Mouse (Mus musculus) MEL (cell line): ENCODE data around the gene Cyb5r1. TPM values are rescaled to one million over a fixed set of nuclear protein-coding genes. Genes with fewer than 3 reads are reported as not detected.

ENCODE experiments used
- DNase-seq: peaks from one replicate; pipeline ENCODE4 v3.0.0; 2011; ENCODE audit warnings: low read depth, low spot score
- H3K27ac ChIP-seq: 2 replicates; pipeline ENCODE4 v1.5.1; 2012; ENCODE audit warnings: low read depth, mild to moderate bottlenecking, control low read depth, low read length, moderate library complexity; ENCODE audit not compliant: control insufficient read depth
- H3K27me3 ChIP-seq, 2 experiments: fragments of 150-350 bp in 1 of 2; sonication (generic) in 1 of 2; 2 replicates each; pipeline ENCODE4 v1.6.1; 2012; ENCODE audit warnings: low read length in 2 of 2, mild to moderate bottlenecking in 2 of 2, improper control_type of control experiment in 1 of 2, moderate library complexity in 1 of 2; ENCODE audit not compliant: insufficient read depth in 2 of 2, control insufficient read depth in 1 of 2
- H3K36me3 ChIP-seq, 2 experiments: 2 replicates each; pipeline ENCODE4 v1.6.1; 2012 to 2014; ENCODE audit warnings: low read length in 2 of 2, improper control_type of control experiment in 1 of 2, inconsistent platforms in 1 of 2, mild to moderate bottlenecking in 1 of 2; ENCODE audit not compliant: insufficient read depth in 2 of 2, control insufficient read depth in 1 of 2
- H3K4me1 ChIP-seq, 2 experiments: fragments of 150-350 bp in 1 of 2; sonication (generic) in 1 of 2; 2 replicates each; pipeline ENCODE4 v1.6.1; 2012; ENCODE audit warnings: low read length in 2 of 2, improper control_type of control experiment in 1 of 2, mild to moderate bottlenecking in 1 of 2; ENCODE audit not compliant: insufficient read depth in 2 of 2, control insufficient read depth in 1 of 2
- H3K4me3 ChIP-seq, 2 experiments: fragments of 150-350 bp in 1 of 2; sonication (generic) in 1 of 2; 2 replicates each; pipeline ENCODE4 v1.5.1; 2012; ENCODE audit warnings: low read depth in 2 of 2, low read length in 2 of 2, mild to moderate bottlenecking in 2 of 2, moderate library complexity in 2 of 2, control low read depth in 1 of 2, improper control_type of control experiment in 1 of 2; ENCODE audit not compliant: control insufficient read depth in 1 of 2, insufficient read depth in 1 of 2
- H3K79me2 ChIP-seq: 2 replicates; pipeline ENCODE4 v1.6.1; 2012; ENCODE audit warnings: mild to moderate bottlenecking, low read length, moderate library complexity; ENCODE audit not compliant: control insufficient read depth, poor library complexity, insufficient read depth
- H3K9ac ChIP-seq: 2 replicates; pipeline ENCODE4 v1.6.1; 2012; ENCODE audit warnings: low read depth, mild to moderate bottlenecking, control low read depth, low read length, moderate library complexity; ENCODE audit not compliant: control insufficient read depth, poor library complexity, severe bottlenecking
- H3K9me3 ChIP-seq: fragments of 150-350 bp; sonication (generic); replicated peaks from 2 replicates; pipeline ENCODE4 v1.6.1; 2012; ENCODE audit warnings: mild to moderate bottlenecking, low read length, improper control_type of control experiment, moderate library complexity; ENCODE audit not compliant: insufficient read depth
- CHD1 ChIP-seq: IDR thresholded peaks from 2 replicates; pipeline ENCODE4 v1.6.1; 2012; ENCODE audit warnings: low read depth, mild to moderate bottlenecking, inconsistent platforms, low read length, improper control_type of control experiment
- CTCF ChIP-seq, 3 experiments: IDR thresholded peaks in 2 of 3; conservative IDR thresholded peaks in 1 of 3; 2 replicates each; pipeline ENCODE4 v1.5.1; 2011 to 2012; ENCODE audit warnings: low read length in 3 of 3, low read depth in 2 of 3, mild to moderate bottlenecking in 2 of 3, improper control_type of control experiment in 1 of 3, inconsistent platforms in 1 of 3, mixed read lengths in 1 of 3, moderate library complexity in 1 of 3; ENCODE audit not compliant: control insufficient read depth in 1 of 3, insufficient read depth in 1 of 3, poor library complexity in 1 of 3, severe bottlenecking in 1 of 3
- E2F4 ChIP-seq: IDR thresholded peaks from 2 replicates; pipeline ENCODE4 v1.6.1; 2011; ENCODE audit warnings: low read depth, low read length, improper control_type of control experiment, borderline replicate concordance
- ELF1 ChIP-seq: IDR thresholded peaks from 2 replicates; pipeline ENCODE4 v1.6.1; 2014; ENCODE audit warnings: low read depth, mild to moderate bottlenecking, inconsistent platforms, low read length, improper control_type of control experiment, moderate library complexity
- EP300 ChIP-seq, 2 experiments: IDR thresholded peaks; 2 replicates each; pipeline ENCODE4 v1.6.1; 2011; ENCODE audit warnings: improper control_type of control experiment in 2 of 2, low read length in 2 of 2, low read depth in 1 of 2, mild to moderate bottlenecking in 1 of 2
- ETS1 ChIP-seq: IDR thresholded peaks from 2 replicates; pipeline ENCODE4 v1.6.1; 2012; ENCODE audit warnings: low read depth, mild to moderate bottlenecking, inconsistent platforms, low read length, improper control_type of control experiment, moderate library complexity
- GABPA ChIP-seq: IDR thresholded peaks from 2 replicates; pipeline ENCODE4 v1.6.1; 2012; ENCODE audit warnings: low read depth, mild to moderate bottlenecking, inconsistent platforms, low read length, improper control_type of control experiment, moderate library complexity
- HCFC1 ChIP-seq: IDR thresholded peaks from 2 replicates; pipeline ENCODE4 v1.6.1; 2012; ENCODE audit warnings: low read depth, mild to moderate bottlenecking, inconsistent platforms, low read length, improper control_type of control experiment, moderate library complexity
- JUND ChIP-seq: IDR thresholded peaks from 2 replicates; pipeline ENCODE4 v1.6.1; 2011; ENCODE audit warnings: low read depth, mild to moderate bottlenecking, improper control_type of control experiment, low read length
- KAT2A ChIP-seq: conservative IDR thresholded peaks from 2 replicates; pipeline ENCODE4 v1.6.1; 2012; ENCODE audit warnings: low read depth, low read length, improper control_type of control experiment, inconsistent platforms
- MAFK ChIP-seq: IDR thresholded peaks from 2 replicates; pipeline ENCODE4 v1.6.1; 2011; ENCODE audit warnings: low read depth, mild to moderate bottlenecking, low read length, improper control_type of control experiment, borderline replicate concordance
- MAX ChIP-seq: IDR thresholded peaks from 2 replicates; pipeline ENCODE4 v1.6.1; 2011; ENCODE audit warnings: low read length, improper control_type of control experiment
- MAZ ChIP-seq: IDR thresholded peaks from 2 replicates; pipeline ENCODE4 v1.6.1; 2012; ENCODE audit warnings: low read depth, mild to moderate bottlenecking, inconsistent platforms, low read length, improper control_type of control experiment
- MEF2A ChIP-seq: IDR thresholded peaks from 2 replicates; pipeline ENCODE4 v1.6.1; 2014; ENCODE audit warnings: low read depth, mild to moderate bottlenecking, inconsistent platforms, low read length, improper control_type of control experiment; ENCODE audit not compliant: poor library complexity, insufficient replicate concordance, severe bottlenecking; ENCODE audit errors: extremely low read depth
- MXI1 ChIP-seq: IDR thresholded peaks from 2 replicates; pipeline ENCODE4 v1.6.1; 2011; ENCODE audit warnings: mild to moderate bottlenecking, low read depth, low read length, improper control_type of control experiment
- MYB ChIP-seq: IDR thresholded peaks from 2 replicates; pipeline ENCODE4 v1.6.1; 2011; ENCODE audit warnings: mild to moderate bottlenecking, low read depth, low read length, improper control_type of control experiment
- NELFE ChIP-seq: IDR thresholded peaks from 2 replicates; pipeline ENCODE4 v1.6.1; 2011; ENCODE audit warnings: low read depth, low read length, improper control_type of control experiment
- NRF1 ChIP-seq: IDR thresholded peaks from 2 replicates; pipeline ENCODE4 v1.6.1; 2014; ENCODE audit warnings: low read depth, mild to moderate bottlenecking, inconsistent platforms, low read length, improper control_type of control experiment, moderate library complexity; ENCODE audit not compliant: poor library complexity, insufficient read depth, severe bottlenecking
- POLR2A ChIP-seq, 2 experiments: IDR thresholded peaks; 2 replicates each; pipeline ENCODE4 v1.6.1; 2011 to 2012; ENCODE audit warnings: low read length in 2 of 2, mild to moderate bottlenecking in 2 of 2, control low read depth in 1 of 2, improper control_type of control experiment in 1 of 2, low read depth in 1 of 2, moderate library complexity in 1 of 2; ENCODE audit not compliant: control insufficient read depth in 1 of 2, insufficient read depth in 1 of 2, poor library complexity in 1 of 2
- POLR2AphosphoS2 ChIP-seq: IDR thresholded peaks from 2 replicates; pipeline ENCODE4 v1.6.1; 2011; ENCODE audit warnings: low read length, improper control_type of control experiment
- POLR2AphosphoS5 ChIP-seq: IDR thresholded peaks from 2 replicates; pipeline ENCODE4 v1.6.1; 2012; ENCODE audit warnings: low read depth, borderline replicate concordance, mild to moderate bottlenecking, inconsistent platforms, low read length, moderate library complexity, mixed read lengths
- RAD21 ChIP-seq: IDR thresholded peaks from 2 replicates; pipeline ENCODE4 v1.6.1; 2011; ENCODE audit warnings: mild to moderate bottlenecking, low read depth, low read length, improper control_type of control experiment
- RCOR1 ChIP-seq: IDR thresholded peaks from 2 replicates; pipeline ENCODE4 v1.6.1; 2012; ENCODE audit warnings: low read depth, mild to moderate bottlenecking, inconsistent platforms, low read length, improper control_type of control experiment
- SIN3A ChIP-seq: IDR thresholded peaks from 2 replicates; pipeline ENCODE4 v1.6.1; 2012; ENCODE audit warnings: low read length, improper control_type of control experiment, inconsistent platforms
- TBP ChIP-seq: IDR thresholded peaks from 2 replicates; pipeline ENCODE4 v1.8.0; 2011; ENCODE audit warnings: low read depth, low read length, improper control_type of control experiment
- TCF12 ChIP-seq: IDR thresholded peaks from 2 replicates; pipeline ENCODE4 v1.6.1; 2014; ENCODE audit warnings: low read depth, mild to moderate bottlenecking, inconsistent platforms, low read length, improper control_type of control experiment, moderate library complexity
- UBTF ChIP-seq: IDR thresholded peaks from 2 replicates; pipeline ENCODE4 v1.6.1; 2012; ENCODE audit warnings: low read depth, mild to moderate bottlenecking, inconsistent platforms, low read length, improper control_type of control experiment, moderate library complexity, borderline replicate concordance; ENCODE audit not compliant: insufficient read depth
- USF1 ChIP-seq: IDR thresholded peaks from 2 replicates; pipeline ENCODE4 v1.6.1; 2014; ENCODE audit warnings: low read depth, mild to moderate bottlenecking, inconsistent platforms, low read length, improper control_type of control experiment, moderate library complexity
- ZC3H11A ChIP-seq: IDR thresholded peaks from 2 replicates; pipeline ENCODE4 v1.6.1; 2012; ENCODE audit warnings: low read depth, mild to moderate bottlenecking, inconsistent platforms, low read length, improper control_type of control experiment
- ZMIZ1 ChIP-seq: IDR thresholded peaks from 2 replicates; pipeline ENCODE4 v1.6.1; 2012; ENCODE audit warnings: low read depth, mild to moderate bottlenecking, inconsistent platforms, low read length, improper control_type of control experiment, moderate library complexity
- ZNF384 ChIP-seq: IDR thresholded peaks from 2 replicates; pipeline ENCODE4 v1.6.1; 2012; ENCODE audit warnings: low read depth, mild to moderate bottlenecking, inconsistent platforms, low read length, improper control_type of control experiment
- polyA plus RNA-seq, 2 experiments: library from polyadenylated mRNA; stranded (reverse) in 1 of 2; unstranded in 1 of 2; fragments of >175 nt in 1 of 2; fragments of >200 nt in 1 of 2; gene quantifications; 2 replicates each; pipeline versions ENCODE4 v1.2.1 to v1.2.4; 2012; ENCODE audit warnings: low replicate concordance in 2 of 2, low read depth in 1 of 2; ENCODE audit not compliant: insufficient read length in 2 of 2, insufficient read depth in 1 of 2, missing spikeins in 1 of 2
- total RNA-seq: library from RNA; depleted of rRNA; stranded (reverse); fragments of 300-350 nt; gene quantifications from 2 replicates; pipeline ENCODE4 v1.2.3, GENCODE M21; 2012

Cyb5r1 gene
- total and polyA plus RNA-seq, 3 experiments = 18.8 to 94.8 TPM; not detected in 1

GRCm38 (mm10) chr1:134454904-134455824 is 49.8 kb downstream of the Cyb5r1 start, which contains the start of gene Klhl12:
Gene Klhl12 (plus strand): TSS chr1:134455531.
- H3K79me2 ChIP-seq = peaks cover 9% of the 10 kb centered on the region
- H3K4me1 ChIP-seq = peaks cover 18 to 21% of the 10 kb centered on the region in 2 experiments
- no peaks in the 10 kb centered on the region for H3K27me3 ChIP-seq
- TF ChIP-seq UBTF (peak; percentile 89), RAD21 (no peak), TBP (peak; percentile 52; the same call in 1 of the 2 replicates), ELF1 (no peak), MYB (no peak), HCFC1 (peak; percentile 84), MAFK (no peak), MAZ (peak; percentile 90), KAT2A (no peak; the same call in 1 of the 2 replicates), NELFE (peak; percentile 77), TCF12 (peak; percentile 60), POLR2AphosphoS2 (peak; percentile 79), SIN3A (peak; percentile 92), MEF2A (no peak), E2F4 (no peak), ETS1 (peak; percentile 64), USF1 (0 out of 2 replicates have a peak, but pooled peaks have one; percentile 13), ZC3H11A (0 out of 2 replicates have a peak, but pooled peaks have one; percentile 13), GABPA (peak; percentile 41; the same call in 1 of the 2 replicates), NRF1 (peak; percentile 44; the same call in 1 of the 2 replicates), RCOR1 (no peak), POLR2A (IDR thresholded peaks at IDR 0.05; ENCODE audit: control insufficient read depth in 1 of 2, insufficient read depth in 1 of 2, low read depth in 1 of 2, low read length in 2 of 2, poor library complexity in 1 of 2) (peak; percentile 72 to 84), MXI1 (peak; percentile 76), JUND (no peak), EP300 (IDR thresholded peaks at IDR 0.05; ENCODE audit: low read depth in 1 of 2, low read length in 2 of 2) (0 out of 4 replicates have a peak, but pooled peaks of 1 of the 2 experiments have one; percentile 21), ZMIZ1 (peak; percentile 82), CTCF (IDR thresholded peaks at IDR 0.05 in 2 of 3, conservative IDR thresholded peaks at IDR 0.05 in 1 of 3; ENCODE audit: control insufficient read depth in 1 of 3, insufficient read depth in 1 of 3, low read depth in 2 of 3, low read length in 3 of 3, poor library complexity in 1 of 3, severe bottlenecking in 1 of 3) (no peak), POLR2AphosphoS5 (no peak), ZNF384 (no peak), MAX (no peak), CHD1 (no peak)
- H3K9ac ChIP-seq = peak within 1 kb of the TSS; percentile 97
- peak within 1 kb of the TSS; percentile 90 to 96 for H3K4me3 ChIP-seq
- peaks cover 0 to 30% of the 10 kb centered on the region in 2 experiments for H3K36me3 ChIP-seq
- peak; percentile 94 for DNase-seq
- no peaks in the 10 kb centered on the region for H3K9me3 ChIP-seq
- H3K27ac ChIP-seq = peak within 1 kb of the TSS; percentile 20; the same call in 1 of the 2 replicates
